Mouse (Mus musculus) cerebellum, adult 9-11 months (tissue): ENCODE measurements around the gene Cdh11.
"Not testable (repeated sequence)": the region's sequence is repeated elsewhere in the genome, so short reads cannot be mapped to it uniquely, and the experiment has no call there.

Experiments
- DNase-seq: peaks from one replicate; pipeline ENCODE4 v3.0.0; 2022

Cdh11 gene

GRCm38 (mm10) chr8:102705376-102705905, 80.0 kb downstream of the Cdh11 start:
- no peak for DNase-seq

GRCm38 (mm10) chr8:102700245-102700644, 85.2 kb downstream of the Cdh11 start:
- no peak for DNase-seq

GRCm38 (mm10) chr8:102698232-102698837, 87.1 kb downstream of the Cdh11 start:
- DNase-seq = no peak

- DNase-seq = no peak
These were observed 92.0 kb downstream of the Cdh11 start for GRCm38 (mm10) chr8:102693465-102693864.

DNA sequence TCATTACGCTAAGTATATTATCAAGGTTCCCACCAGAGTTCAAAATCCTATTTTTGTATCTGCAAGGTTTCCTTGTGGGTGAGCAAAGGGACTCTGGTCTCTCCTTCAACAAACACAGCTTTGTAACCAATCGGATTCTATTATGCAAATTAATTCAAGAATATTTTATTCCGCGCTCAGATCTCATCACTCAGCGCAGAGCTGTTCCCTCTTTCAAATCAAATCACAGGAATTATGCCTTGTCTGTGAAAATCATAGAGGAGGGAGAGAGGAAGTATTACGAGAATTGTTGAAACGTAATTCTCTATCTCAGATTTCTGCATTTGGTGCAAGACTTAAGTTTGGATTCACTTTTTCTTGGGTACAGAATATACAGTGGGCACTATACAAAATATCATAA, 100.0 kb downstream of the Cdh11 start:
- not testable (repeated sequence) for DNase-seq

DNA sequence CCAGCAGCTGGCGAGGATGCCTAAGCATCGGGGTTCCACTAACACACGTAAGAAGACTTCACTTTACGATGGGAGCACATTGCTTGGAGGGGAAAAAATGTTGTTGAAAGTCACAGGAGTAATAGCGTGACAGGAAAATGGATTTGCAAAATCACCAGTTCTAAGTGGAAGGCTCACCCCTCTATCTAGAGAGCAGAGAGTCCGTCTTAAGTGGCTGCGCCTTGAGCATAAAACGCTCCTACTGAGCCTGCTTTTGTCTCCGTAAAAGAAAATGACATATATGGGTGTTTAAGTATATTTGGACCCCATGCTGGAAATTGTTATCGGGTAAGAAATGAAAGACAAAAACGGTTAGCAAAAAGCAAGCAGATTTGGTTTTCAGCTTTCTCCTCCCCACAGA, 100.4 kb downstream of the Cdh11 start:
- no peak for DNase-seq

- DNase-seq = no peak
These were observed 108.3 kb downstream of the Cdh11 start for GRCm38 (mm10) chr8:102677148-102677547.

GRCm38 (mm10) chr8:102664561-102664960, 120.9 kb downstream of the Cdh11 start:
- not testable (repeated sequence) for DNase-seq

DNA sequence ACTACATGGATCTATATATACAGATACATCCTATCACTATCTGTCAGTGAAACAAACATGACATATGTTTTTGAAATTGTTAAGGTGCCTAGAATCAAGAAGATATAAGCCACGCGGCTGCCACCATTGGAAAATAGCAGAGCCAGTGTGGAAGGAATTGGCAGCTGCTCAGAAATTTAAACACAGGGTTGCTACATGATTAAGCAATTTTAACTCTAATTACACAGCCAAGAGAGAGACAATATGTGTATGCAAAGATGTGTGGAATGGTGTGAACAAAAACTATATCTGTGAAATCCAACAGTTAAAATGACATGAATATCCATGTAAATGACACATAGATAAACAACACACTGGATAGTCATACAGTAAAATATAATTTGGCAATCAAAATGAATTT, 128.9 kb downstream of the Cdh11 start:
- no peak for DNase-seq

GRCm38 (mm10) chr8:102651964-102652363, 133.5 kb downstream of the Cdh11 start:
- no peak for DNase-seq

- no peak for DNase-seq
These were observed 158.3 kb downstream of the Cdh11 start for GRCm38 (mm10) chr8:102627151-102627550.

GRCm38 (mm10) chr8:102612146-102612545, 173.3 kb downstream of the Cdh11 start:
- DNase-seq = no peak

GRCm38 (mm10) chr8:102601327-102601726, 184.1 kb downstream of the Cdh11 start:
- DNase-seq = no peak

- no peak for DNase-seq
These were observed 188.9 kb downstream of the Cdh11 start for GRCm38 (mm10) chr8:102596523-102596922.

- no peak for DNase-seq
These were observed 191.5 kb downstream of the Cdh11 start for GRCm38 (mm10) chr8:102593899-102594298.
